In genomic region chr6:124479573-124479930, GRCm38 (mm10) we compare ENCODE assay signal across 20 mouse cellular contexts. TPM values are rescaled to one million over a fixed set of nuclear protein-coding genes. Genes with fewer than 3 reads are reported as not detected.
DNase-seq lines count a peak whose midpoint lies in the region; ATAC-seq and TF ChIP-seq lines count a peak whose summit lies in the region.
"Had no signal": no experiment of that assay in that cellular context is flagged by ENCODE, and none has a peak within 500 bp of the region (broad histone marks: within the 10 kb centered on the region; RNA-seq: fewer than 3 reads in every experiment).

No protein-coding gene starts in this region.

- TF ChIP-seq CTCF in forebrain, postnatal 0 days (IDR thresholded peaks at IDR 0.05; ENCODE audit: low read depth) = no peak
- no peak for TF ChIP-seq CTCF in midbrain, postnatal 0 days (IDR thresholded peaks at IDR 0.05)

- DNase-seq in forebrain, postnatal 0 days = no peak
- DNase-seq in midbrain, postnatal 0 days (ENCODE audit: low spot score) = no peak
- no peak for DNase-seq in ES-E14 (ENCODE audit: low read depth, low spot score)
- DNase-seq in lung, postnatal 36 days = peak; percentile 50
- DNase-seq in limb, embryonic 10.5 days (ENCODE audit: low spot score) = no peak
- DNase-seq: cerebellum, adult 9-10 months; cerebellum, postnatal 36 days; right cerebral cortex, postnatal 14 days; thymus, postnatal 25 days had no signal

- in situ Hi-C loops in ES-E14 (cut with MboI; ENCODE audit: low sequenced_read_pairs in 2 of 2, unreplicated experiment in 2 of 2) = no loop called here

- no peak overlapping the region for H3K4me2 ChIP-seq in forebrain, embryonic 15.5 days (replicated peaks)
- no peak overlapping the region for H3K4me2 ChIP-seq in forebrain, postnatal 0 days (ENCODE audit: low read depth)
- no peak overlapping the region for H3K4me2 ChIP-seq in midbrain, embryonic 13.5 days (replicated peaks)
- H3K4me2 ChIP-seq in midbrain, postnatal 0 days (ENCODE audit: low read depth, low read length, poor library complexity, severe bottlenecking) = no peak overlapping the region
- no peak overlapping the region for H3K4me2 ChIP-seq in hindbrain, embryonic 12.5 days (replicated peaks)
- H3K4me2 ChIP-seq: heart, embryonic 13.5 days; hindbrain, embryonic 15.5 days; limb, embryonic 12.5 days; liver, embryonic 15.5 days; lung, embryonic 15.5 days; midbrain, embryonic 11.5 days; stomach, embryonic 15.5 days had no signal

- no peak overlapping the region for H3K27ac ChIP-seq in forebrain, embryonic 15.5 days (replicated peaks)
- H3K27ac ChIP-seq in forebrain, postnatal 0 days (ENCODE audit: low read depth, low read length) = no peak overlapping the region
- no peak overlapping the region for H3K27ac ChIP-seq in midbrain, embryonic 13.5 days
- H3K27ac ChIP-seq in midbrain, postnatal 0 days (ENCODE audit: low read depth, low read length) = no peak overlapping the region
- peak overlapping the region; percentile 83; the same call in 1 of the 2 replicates for H3K27ac ChIP-seq in ES-E14 (ENCODE audit: insufficient read depth, low read depth, low read length, poor library complexity, severe bottlenecking)
- H3K27ac ChIP-seq in hindbrain, embryonic 12.5 days = no peak overlapping the region
- no peak overlapping the region for H3K27ac ChIP-seq in limb, embryonic 10.5 days
- H3K27ac ChIP-seq: heart, embryonic 13.5 days; hindbrain, embryonic 15.5 days; limb, embryonic 12.5 days; lung, embryonic 15.5 days had no signal

- peak; percentile 30; the same call in 1 of the 2 replicates for ATAC-seq in forebrain, embryonic 15.5 days (replicated peaks)
- ATAC-seq in forebrain, postnatal 0 days = no peak
- 0 out of 2 replicates have a peak, but pooled peaks have one; percentile 9 for ATAC-seq in midbrain, embryonic 13.5 days
- ATAC-seq in midbrain, postnatal 0 days (ENCODE audit: low FRiP score) = no peak
- no peak for ATAC-seq in hindbrain, embryonic 12.5 days (ENCODE audit: low FRiP score)

- no peak overlapping the region for H3K9ac ChIP-seq in forebrain, embryonic 15.5 days (replicated peaks)
- H3K9ac ChIP-seq in forebrain, postnatal 0 days = no peak overlapping the region
- H3K9ac ChIP-seq in midbrain, embryonic 13.5 days (replicated peaks) = no peak overlapping the region
- H3K9ac ChIP-seq in midbrain, postnatal 0 days (replicated peaks; ENCODE audit: low read length, poor library complexity, severe bottlenecking) = no peak overlapping the region
- peak overlapping the region; percentile 94 for H3K9ac ChIP-seq in ES-E14 (ENCODE audit: insufficient read depth, low read depth, low read length, poor library complexity, severe bottlenecking)
- H3K9ac ChIP-seq in hindbrain, embryonic 12.5 days = no peak overlapping the region
- H3K9ac ChIP-seq: heart, embryonic 13.5 days; hindbrain, embryonic 15.5 days; limb, embryonic 12.5 days; liver, embryonic 15.5 days; lung, embryonic 15.5 days; stomach, embryonic 15.5 days had no signal

- no peaks in the 10 kb centered on the region for H3K4me1 ChIP-seq in forebrain, embryonic 15.5 days
- no peaks in the 10 kb centered on the region for H3K4me1 ChIP-seq in forebrain, postnatal 0 days (ENCODE audit: insufficient read depth)
- H3K4me1 ChIP-seq in midbrain, embryonic 13.5 days (replicated peaks) = no peaks in the 10 kb centered on the region
- H3K4me1 ChIP-seq in midbrain, postnatal 0 days (ENCODE audit: insufficient read depth, low read length) = no peaks in the 10 kb centered on the region
- H3K4me1 ChIP-seq in ES-E14 (ENCODE audit: control insufficient read depth in 2 of 2, insufficient read depth in 2 of 2, low read length in 2 of 2, poor library complexity in 1 of 2) = peaks cover 0 to 26% of the 10 kb centered on the region in 2 experiments; a peak in 2 of 4 replicates
- H3K4me1 ChIP-seq in hindbrain, embryonic 12.5 days = no peaks in the 10 kb centered on the region
- H3K4me1 ChIP-seq in limb, embryonic 10.5 days = no peaks in the 10 kb centered on the region
- H3K4me1 ChIP-seq: hindbrain, embryonic 15.5 days; limb, embryonic 12.5 days; stomach, embryonic 15.5 days had no signal

- H3K36me3 ChIP-seq in forebrain, embryonic 15.5 days = no peaks in the 10 kb centered on the region
- no peaks in the 10 kb centered on the region for H3K36me3 ChIP-seq in forebrain, postnatal 0 days (ENCODE audit: insufficient read depth)
- H3K36me3 ChIP-seq in midbrain, embryonic 13.5 days = no peaks in the 10 kb centered on the region
- H3K36me3 ChIP-seq in midbrain, postnatal 0 days (ENCODE audit: insufficient read depth, low read length) = no peaks in the 10 kb centered on the region
- peaks cover 11% of the 10 kb centered on the region for H3K36me3 ChIP-seq in ES-E14 (ENCODE audit: control insufficient read depth, insufficient read depth, low read length, poor library complexity, severe bottlenecking)
- no peaks in the 10 kb centered on the region for H3K36me3 ChIP-seq in hindbrain, embryonic 12.5 days
- H3K36me3 ChIP-seq in limb, embryonic 10.5 days = no peaks in the 10 kb centered on the region
- H3K36me3 ChIP-seq: heart, embryonic 13.5 days; hindbrain, embryonic 15.5 days; limb, embryonic 12.5 days; liver, embryonic 15.5 days; lung, embryonic 15.5 days; stomach, embryonic 15.5 days had no signal

- H3K27me3 ChIP-seq in forebrain, embryonic 15.5 days = no peaks in the 10 kb centered on the region
- no peaks in the 10 kb centered on the region for H3K27me3 ChIP-seq in forebrain, postnatal 0 days (ENCODE audit: insufficient read depth, low read length)
- H3K27me3 ChIP-seq in midbrain, embryonic 13.5 days = no peaks in the 10 kb centered on the region
- H3K27me3 ChIP-seq in midbrain, postnatal 0 days (ENCODE audit: insufficient read depth, low read length) = no peaks in the 10 kb centered on the region
- no peaks in the 10 kb centered on the region for H3K27me3 ChIP-seq in hindbrain, embryonic 12.5 days
- no peaks in the 10 kb centered on the region for H3K27me3 ChIP-seq in limb, embryonic 10.5 days (ENCODE audit: low read depth, poor library complexity, severe bottlenecking)
- H3K27me3 ChIP-seq: hindbrain, embryonic 15.5 days; limb, embryonic 12.5 days; liver, embryonic 15.5 days; lung, embryonic 15.5 days; stomach, embryonic 15.5 days had no signal

- no peaks in the 10 kb centered on the region for H3K9me3 ChIP-seq in forebrain, embryonic 15.5 days
- no peaks in the 10 kb centered on the region for H3K9me3 ChIP-seq in forebrain, postnatal 0 days (ENCODE audit: low read length)
- no peaks in the 10 kb centered on the region for H3K9me3 ChIP-seq in midbrain, embryonic 13.5 days
- H3K9me3 ChIP-seq in midbrain, postnatal 0 days (ENCODE audit: low read length) = no peaks in the 10 kb centered on the region
- no peaks in the 10 kb centered on the region for H3K9me3 ChIP-seq in ES-E14 (ENCODE audit: control insufficient read depth, insufficient read depth, low read depth, low read length)
- H3K9me3 ChIP-seq in hindbrain, embryonic 12.5 days (replicated peaks) = no peaks in the 10 kb centered on the region
- no peaks in the 10 kb centered on the region for H3K9me3 ChIP-seq in limb, embryonic 10.5 days (replicated peaks)
- H3K9me3 ChIP-seq: heart, embryonic 13.5 days; hindbrain, embryonic 15.5 days; limb, embryonic 12.5 days; liver, embryonic 15.5 days; lung, embryonic 15.5 days; stomach, embryonic 15.5 days had no signal

- 95% methylated on average over 3 of the region's 3 CpGs for WGBS in forebrain, embryonic 15.5 days
- 89% methylated on average over 3 of the region's 3 CpGs for WGBS in forebrain, postnatal 0 days
- WGBS in midbrain, embryonic 13.5 days = 91% methylated on average over 3 of the region's 3 CpGs
- 82% methylated on average over 3 of the region's 3 CpGs for WGBS in midbrain, postnatal 0 days
- WGBS in hindbrain, embryonic 12.5 days = 86% methylated on average over 3 of the region's 3 CpGs
- 92% methylated on average over 3 of the region's 3 CpGs for WGBS in limb, embryonic 10.5 days

- H3K4me3 ChIP-seq in forebrain, embryonic 15.5 days = no peak overlapping the region
- no peak overlapping the region for H3K4me3 ChIP-seq in forebrain, postnatal 0 days (ENCODE audit: low read depth, low read length)
- H3K4me3 ChIP-seq in midbrain, embryonic 13.5 days (replicated peaks) = no peak overlapping the region
- no peak overlapping the region for H3K4me3 ChIP-seq in midbrain, postnatal 0 days (ENCODE audit: low read depth, low read length)
- no peak overlapping the region for H3K4me3 ChIP-seq in ES-E14 (ENCODE audit: insufficient read depth in 1 of 2, low read depth in 1 of 2, low read length in 2 of 2, poor library complexity in 1 of 2, severe bottlenecking in 1 of 2)
- no peak overlapping the region for H3K4me3 ChIP-seq in hindbrain, embryonic 12.5 days
- no peak overlapping the region for H3K4me3 ChIP-seq in limb, embryonic 10.5 days
- H3K4me3 ChIP-seq: heart, embryonic 13.5 days; hindbrain, embryonic 15.5 days; limb, embryonic 12.5 days; liver, embryonic 15.5 days; lung, embryonic 15.5 days; stomach, embryonic 15.5 days had no signal

RNA-seq across cellular contexts. Expression of gene C1rl, which starts 13.4 kb away (rescaled TPM):
- 0.06 and 0.08 TPM in 2 replicates for polyA plus RNA-seq in forebrain, embryonic 15.5 days (2015; fragmentation: Nextera tagmentation; extraction: Ambion mirVana)
- total RNA-seq in forebrain, postnatal 0 days (2014; rRNA removed) = 0.48 TPM in 1 of 2 replicates, not detected in the other
- polyA plus RNA-seq in forebrain, postnatal 0 days (2015; fragmentation: Nextera tagmentation; extraction: Ambion mirVana) = 0.19 and 0.22 TPM in 2 replicates
- polyA plus RNA-seq in midbrain, embryonic 13.5 days (2015; fragmentation: Nextera tagmentation; extraction: Ambion mirVana) = 0.10 and 0.15 TPM in 2 replicates
- 0.19 TPM in 1 of 2 replicates, not detected in the other for total RNA-seq in midbrain, postnatal 0 days (2014; rRNA removed)
- polyA plus RNA-seq in midbrain, postnatal 0 days (2015; fragmentation: Nextera tagmentation; extraction: Ambion mirVana) = 0.16 and 0.35 TPM in 2 replicates
- total RNA-seq in ES-E14 (2012; rRNA removed) = 1.0 and 2.2 TPM in 2 replicates
- 0.20 and 0.25 TPM in 2 replicates for polyA plus RNA-seq in hindbrain, embryonic 12.5 days (2016; fragmentation: Nextera tagmentation; extraction: Ambion mirVana)
- 0.69 and 0.84 TPM in 2 replicates for polyA plus RNA-seq in limb, embryonic 10.5 days (2016; fragmentation: Nextera tagmentation; extraction: Ambion mirVana)
- polyA plus RNA-seq: CD4-positive, CD25-positive, alpha-beta regulatory T cell, adult 4 months had no signal

RNA-seq across cellular contexts. Expression of gene Clstn3, which starts 15.0 kb away (rescaled TPM):
- polyA plus RNA-seq in forebrain, embryonic 15.5 days (2015; fragmentation: Nextera tagmentation; extraction: Ambion mirVana) = 54.7 and 62.1 TPM in 2 replicates
- total RNA-seq in forebrain, postnatal 0 days (2014; rRNA removed) = 167 and 223 TPM in 2 replicates
- 97.3 and 134 TPM in 2 replicates for polyA plus RNA-seq in forebrain, postnatal 0 days (2015; fragmentation: Nextera tagmentation; extraction: Ambion mirVana)
- polyA plus RNA-seq in midbrain, embryonic 13.5 days (2015; fragmentation: Nextera tagmentation; extraction: Ambion mirVana) = 68.2 and 72.8 TPM in 2 replicates
- 315 and 318 TPM in 2 replicates for total RNA-seq in midbrain, postnatal 0 days (2014; rRNA removed)
- 205 and 226 TPM in 2 replicates for polyA plus RNA-seq in midbrain, postnatal 0 days (2015; fragmentation: Nextera tagmentation; extraction: Ambion mirVana)
- 37.0 and 79.2 TPM in 2 replicates for total RNA-seq in ES-E14 (2012; rRNA removed)
- 36.9 and 40.5 TPM in 2 replicates for polyA plus RNA-seq in hindbrain, embryonic 12.5 days (2016; fragmentation: Nextera tagmentation; extraction: Ambion mirVana)
- polyA plus RNA-seq in limb, embryonic 10.5 days (2016; fragmentation: Nextera tagmentation; extraction: Ambion mirVana) = 2.1 and 5.4 TPM in 2 replicates

RNA-seq across cellular contexts. Expression of gene C1ra, which starts 32.7 kb away (rescaled TPM):
- 0.14 and 0.43 TPM in 2 replicates for polyA plus RNA-seq in forebrain, embryonic 15.5 days (2015; fragmentation: Nextera tagmentation; extraction: Ambion mirVana)
- 0.23 and 1.1 TPM in 2 replicates for total RNA-seq in forebrain, postnatal 0 days (2014; rRNA removed)
- polyA plus RNA-seq in forebrain, postnatal 0 days (2015; fragmentation: Nextera tagmentation; extraction: Ambion mirVana) = 0.49 and 0.58 TPM in 2 replicates
- polyA plus RNA-seq in midbrain, embryonic 13.5 days (2015; fragmentation: Nextera tagmentation; extraction: Ambion mirVana) = 0.12 TPM in 1 of 2 replicates, not detected in the other
- 0.24 and 0.49 TPM in 2 replicates for total RNA-seq in midbrain, postnatal 0 days (2014; rRNA removed)
- polyA plus RNA-seq in midbrain, postnatal 0 days (2015; fragmentation: Nextera tagmentation; extraction: Ambion mirVana) = 0.42 and 0.54 TPM in 2 replicates
- total RNA-seq in ES-E14 (2012; rRNA removed) = 0.26 and 0.31 TPM in 2 replicates
- polyA plus RNA-seq in hindbrain, embryonic 12.5 days (2016; fragmentation: Nextera tagmentation; extraction: Ambion mirVana) = 0.14 and 0.49 TPM in 2 replicates
- 0.06 and 0.26 TPM in 2 replicates for polyA plus RNA-seq in limb, embryonic 10.5 days (2016; fragmentation: Nextera tagmentation; extraction: Ambion mirVana)
- polyA plus RNA-seq: midbrain, embryonic 11.5 days had no signal

Comparison
In these comparisons a context has a peak if more than half of its experiments do, and no peak if none do; other contexts are left out.
1. ATAC-seq: peak in forebrain, embryonic 15.5 days (single experiment) and midbrain, embryonic 13.5 days (single experiment); none in forebrain, postnatal 0 days (single experiment), midbrain, postnatal 0 days (single experiment) and hindbrain, embryonic 12.5 days (single experiment).